Mouse (Mus musculus): ENCODE data around the gene Atp6v0e. TPM values are rescaled to one million over a fixed set of nuclear protein-coding genes. Genes with fewer than 3 reads are reported as not detected.

Gene Atp6v0e
- polyA plus RNA-seq, 1 experiment = 2.3 TPM

- Histone ChIP-seq H3K36me3 (ENCODE audit: control insufficient read depth) (peaks cover 21% of the 10 kb centered on the region), H3K4me1 (ENCODE audit: control insufficient read depth) (peaks cover 3% of the 10 kb centered on the region; the same call in 1 of the 2 replicates), H3K27me3 (ENCODE audit: control insufficient read depth) (no peaks in the 10 kb centered on the region), H3K9me3 (ENCODE audit: control insufficient read depth, low read length) (no peaks in the 10 kb centered on the region), H3K4me3 (replicated peaks) (no peak overlapping the region)
- TF ChIP-seq TAL1 (IDR thresholded peaks at IDR 0.05; ENCODE audit: low read length) (no peak), GATA1 (IDR thresholded peaks at IDR 0.05; ENCODE audit: low read length) (no peak)
Measured at GRCm38 (mm10) chr17:26634539-26634938, 28.5 kb upstream of the Atp6v0e start.

- TF ChIP-seq GATA1 (IDR thresholded peaks at IDR 0.05; ENCODE audit: low read length) (no peak), TAL1 (IDR thresholded peaks at IDR 0.05; ENCODE audit: low read length) (no peak)
- H3K4me1 ChIP-seq (ENCODE audit: control insufficient read depth) = peaks cover 3% of the 10 kb centered on the region; the same call in 1 of the 2 replicates
- H3K4me3 ChIP-seq (replicated peaks) = no peak overlapping the region
- no peaks in the 10 kb centered on the region for H3K9me3 ChIP-seq (ENCODE audit: control insufficient read depth, low read length)
- H3K36me3 ChIP-seq (ENCODE audit: control insufficient read depth) = peaks cover 21% of the 10 kb centered on the region
- no peaks in the 10 kb centered on the region for H3K27me3 ChIP-seq (ENCODE audit: control insufficient read depth)
Measured at GRCm38 (mm10) chr17:26635951-26636350, 27.1 kb upstream of the Atp6v0e start.

- Histone ChIP-seq H3K36me3 (ENCODE audit: control insufficient read depth) (peaks cover 35% of the 10 kb centered on the region), H3K27me3 (ENCODE audit: control insufficient read depth) (no peaks in the 10 kb centered on the region), H3K4me1 (ENCODE audit: control insufficient read depth) (peaks cover 3% of the 10 kb centered on the region; the same call in 1 of the 2 replicates), H3K9me3 (ENCODE audit: control insufficient read depth, low read length) (no peaks in the 10 kb centered on the region), H3K4me3 (replicated peaks) (no peak overlapping the region)
- TF ChIP-seq GATA1 (IDR thresholded peaks at IDR 0.05; ENCODE audit: low read length) = no peak
- no peak for TF ChIP-seq TAL1 (IDR thresholded peaks at IDR 0.05; ENCODE audit: low read length)
Measured at GRCm38 (mm10) chr17:26637851-26638250, 25.2 kb upstream of the Atp6v0e start.

- H3K27me3 ChIP-seq (ENCODE audit: control insufficient read depth) = no peaks in the 10 kb centered on the region
- peaks cover 41% of the 10 kb centered on the region for H3K36me3 ChIP-seq (ENCODE audit: control insufficient read depth)
- TF ChIP-seq GATA1 (IDR thresholded peaks at IDR 0.05; ENCODE audit: low read length) (no peak), TAL1 (IDR thresholded peaks at IDR 0.05; ENCODE audit: low read length) (no peak)
- H3K4me1 ChIP-seq (ENCODE audit: control insufficient read depth) = peaks cover 3% of the 10 kb centered on the region; the same call in 1 of the 2 replicates
- no peaks in the 10 kb centered on the region for H3K9me3 ChIP-seq (ENCODE audit: control insufficient read depth, low read length)
- H3K4me3 ChIP-seq (replicated peaks) = no peak overlapping the region
Measured at GRCm38 (mm10) chr17:26638655-26639054, 24.4 kb upstream of the Atp6v0e start.

- no peak for TF ChIP-seq GATA1 (IDR thresholded peaks at IDR 0.05; ENCODE audit: low read length)
- no peak for TF ChIP-seq TAL1 (IDR thresholded peaks at IDR 0.05; ENCODE audit: low read length)
- Histone ChIP-seq H3K36me3 (ENCODE audit: control insufficient read depth) (peaks cover 41% of the 10 kb centered on the region), H3K4me3 (replicated peaks) (no peak overlapping the region), H3K9me3 (ENCODE audit: control insufficient read depth, low read length) (no peaks in the 10 kb centered on the region), H3K4me1 (ENCODE audit: control insufficient read depth) (peaks cover 3% of the 10 kb centered on the region; the same call in 1 of the 2 replicates), H3K27me3 (ENCODE audit: control insufficient read depth) (no peaks in the 10 kb centered on the region)
Measured at GRCm38 (mm10) chr17:26639791-26640190, 23.2 kb upstream of the Atp6v0e start.

GRCm38 (mm10) chr17:26640286-26640740 is 22.7 kb upstream of the Atp6v0e start:
- no peak overlapping the region for H3K4me3 ChIP-seq (replicated peaks)
- no peaks in the 10 kb centered on the region for H3K27me3 ChIP-seq (ENCODE audit: control insufficient read depth)
- H3K9me3 ChIP-seq (ENCODE audit: control insufficient read depth, low read length) = no peaks in the 10 kb centered on the region
- peaks cover 42% of the 10 kb centered on the region for H3K36me3 ChIP-seq (ENCODE audit: control insufficient read depth)
- TF ChIP-seq TAL1 (IDR thresholded peaks at IDR 0.05; ENCODE audit: low read length) (no peak), GATA1 (IDR thresholded peaks at IDR 0.05; ENCODE audit: low read length) (no peak)
- H3K4me1 ChIP-seq (ENCODE audit: control insufficient read depth) = peaks cover 4% of the 10 kb centered on the region; the same call in 1 of the 2 replicates

- TF ChIP-seq GATA1 (IDR thresholded peaks at IDR 0.05; ENCODE audit: low read length) (no peak), TAL1 (IDR thresholded peaks at IDR 0.05; ENCODE audit: low read length) (no peak)
Measured at GRCm38 (mm10) chr17:26643456-26643855, 19.6 kb upstream of the Atp6v0e start.

GRCm38 (mm10) chr17:26643993-26644392 is 19.0 kb upstream of the Atp6v0e start:
- H3K4me3 ChIP-seq (replicated peaks) = no peak overlapping the region
- TF ChIP-seq TAL1 (IDR thresholded peaks at IDR 0.05; ENCODE audit: low read length) = no peak
- TF ChIP-seq GATA1 (IDR thresholded peaks at IDR 0.05; ENCODE audit: low read length) = no peak
- peaks cover 46% of the 10 kb centered on the region for H3K36me3 ChIP-seq (ENCODE audit: control insufficient read depth)
- H3K27me3 ChIP-seq (ENCODE audit: control insufficient read depth) = no peaks in the 10 kb centered on the region
- no peaks in the 10 kb centered on the region for H3K9me3 ChIP-seq (ENCODE audit: control insufficient read depth, low read length)
- peaks cover 6% of the 10 kb centered on the region for H3K4me1 ChIP-seq (ENCODE audit: control insufficient read depth)

More at GRCm38 (mm10) chr17:26643456-26643855, 19.6 kb upstream of the Atp6v0e start:
- Histone ChIP-seq H3K4me1 (ENCODE audit: control insufficient read depth) (peaks cover 9% of the 10 kb centered on the region), H3K9me3 (ENCODE audit: control insufficient read depth, low read length) (no peaks in the 10 kb centered on the region), H3K27me3 (ENCODE audit: control insufficient read depth) (no peaks in the 10 kb centered on the region), H3K4me3 (replicated peaks) (no peak overlapping the region), H3K36me3 (ENCODE audit: control insufficient read depth) (peaks cover 45% of the 10 kb centered on the region)

GRCm38 (mm10) chr17:26644509-26645410 is 18.3 kb upstream of the Atp6v0e start:
- H3K27me3 ChIP-seq (ENCODE audit: control insufficient read depth) = no peaks in the 10 kb centered on the region
- TF ChIP-seq TAL1 (IDR thresholded peaks at IDR 0.05; ENCODE audit: low read length) (no peak), GATA1 (IDR thresholded peaks at IDR 0.05; ENCODE audit: low read length) (no peak)
- H3K4me1 ChIP-seq (ENCODE audit: control insufficient read depth) = peaks cover 6% of the 10 kb centered on the region
- H3K9me3 ChIP-seq (ENCODE audit: control insufficient read depth, low read length) = no peaks in the 10 kb centered on the region
- H3K4me3 ChIP-seq (replicated peaks) = no peak overlapping the region
- peaks cover 46% of the 10 kb centered on the region for H3K36me3 ChIP-seq (ENCODE audit: control insufficient read depth)

All from erythroblast, embryonic 14.5 days (primary cell).